Mouse (Mus musculus) ES-E14 (cell line): ENCODE results near the gene Krt28.

ENCODE experiments used
- MAFK ChIP-seq: IDR thresholded peaks from 2 replicates; pipeline ENCODE4 v1.6.1; 2014; ENCODE audit warnings: mild to moderate bottlenecking, low read depth, low read length, inconsistent platforms; ENCODE audit not compliant: insufficient read depth
- ZNF384 ChIP-seq: IDR thresholded peaks from 2 replicates; pipeline ENCODE4 v1.6.1; 2012; ENCODE audit warnings: low read depth, low read length, inconsistent platforms

DNA sequence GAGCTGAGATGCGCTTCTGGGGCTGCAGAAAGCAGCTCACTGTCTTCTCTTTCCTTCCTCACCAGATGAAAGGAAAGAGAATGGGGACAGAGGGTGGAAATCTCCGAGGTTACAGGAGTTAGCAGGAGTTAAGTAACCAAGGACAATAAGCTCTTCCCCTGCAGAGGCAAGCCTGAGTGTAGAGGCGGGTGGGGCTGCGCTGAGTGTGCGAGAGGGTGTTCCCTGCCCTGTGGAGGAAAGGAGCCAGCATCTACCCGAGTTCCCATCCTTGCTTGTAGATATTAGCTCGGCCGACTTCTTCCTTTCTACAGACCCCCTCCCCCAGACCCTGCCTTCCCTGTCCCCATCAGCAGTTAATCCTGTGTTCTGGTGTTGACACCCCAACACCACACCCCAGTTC, 24.1 kb upstream of the Krt28 start:
- no peak for TF ChIP-seq MAFK
- TF ChIP-seq ZNF384: no peak
